Mouse (Mus musculus) forebrain, embryonic 12.5 days (tissue): ENCODE data around the gene Tubd1. TPM values are rescaled to one million over a fixed set of nuclear protein-coding genes. Genes with fewer than 3 reads are reported as not detected.

Source experiments
- ATAC-seq: fragments of 200-750 bp; cut with Nextera tagmentation; 2 replicates; pipeline ENCODE4 v1.8.0; 2017; ENCODE audit warnings: moderate TSS enrichment; ENCODE audit not compliant: low FRiP score
- H3K27ac ChIP-seq: fragments of 300-500 bp; sonication (generic); 2 replicates; pipeline ENCODE4 v1.5.1; 2016; ENCODE audit warnings: mild to moderate bottlenecking
- H3K27me3 ChIP-seq: fragments of 300-500 bp; sonication (generic); 2 replicates; pipeline ENCODE4 v1.6.1; 2016; ENCODE audit warnings: mild to moderate bottlenecking
- H3K36me3 ChIP-seq: fragments of 300-500 bp; sonication (generic); replicated peaks from 2 replicates; pipeline ENCODE4 v1.6.1; 2016; ENCODE audit warnings: mild to moderate bottlenecking
- H3K4me1 ChIP-seq: fragments of 300-500 bp; sonication (generic); 2 replicates; pipeline ENCODE4 v1.6.1; 2016
- H3K4me2 ChIP-seq: fragments of 300-500 bp; sonication (generic); 2 replicates; pipeline ENCODE4 v1.6.1; 2016; ENCODE audit warnings: mild to moderate bottlenecking, moderate library complexity
- H3K4me3 ChIP-seq: fragments of 300-500 bp; sonication (generic); replicated peaks from 2 replicates; pipeline ENCODE4 v1.5.1; 2016; ENCODE audit warnings: mild to moderate bottlenecking
- H3K9ac ChIP-seq: fragments of 300-500 bp; sonication (generic); 2 replicates; pipeline ENCODE4 v1.6.1; 2016; ENCODE audit warnings: mild to moderate bottlenecking
- H3K9me3 ChIP-seq: fragments of 300-500 bp; sonication (generic); 2 replicates; pipeline ENCODE4 v1.6.1; 2016
- WGBS: fragments of 180-500 bp; shearing (Covaris S2); methylation state at CpG from one replicate; pipeline ENCODE4 v1.1.7; 2016; 5-methylcytosine and 5-hydroxymethylcytosine counted together
- polyA plus RNA-seq: library from polyadenylated mRNA; unstranded; fragments of >200 nt; fragmentation: Nextera tagmentation; extraction: Ambion mirVana; gene quantifications from 2 replicates; pipeline ENCODE4 v1.2.1, GENCODE M21; 2016

Tubd1 gene
- polyA plus RNA-seq, 1 experiment from 2014 or later, result 10.7 TPM

GRCm38 (mm10) chr11:86580319-86581113, 35.7 kb downstream of the Tubd1 start:
- H3K4me3 ChIP-seq, result no peak overlapping the region
- H3K27me3 ChIP-seq, result no peaks in the 10 kb centered on the region
- H3K4me1 ChIP-seq, result 0 out of 2 replicates have a peak, but pooled peaks cover 3% of the 10 kb centered on the region
- 86% methylated on average over 9 of the region's 9 CpGs for WGBS
- H3K4me2 ChIP-seq, result no peak overlapping the region
- peaks cover 11% of the 10 kb centered on the region; the same call in 1 of the 2 replicates for H3K36me3 ChIP-seq
- H3K9ac ChIP-seq, result no peak overlapping the region
- ATAC-seq, result no peak
- H3K27ac ChIP-seq, result no peak overlapping the region
- no peaks in the 10 kb centered on the region for H3K9me3 ChIP-seq

GRCm38 (mm10) chr11:86581250-86581753, 36.5 kb downstream of the Tubd1 start:
- Histone ChIP-seq H3K4me3 (no peak overlapping the region), H3K4me2 (no peak overlapping the region), H3K36me3 (peaks cover 11% of the 10 kb centered on the region; the same call in 1 of the 2 replicates), H3K9me3 (no peaks in the 10 kb centered on the region), H3K27ac (0 out of 2 replicates have a peak overlapping the region, but pooled peaks have one; percentile 19), H3K4me1 (0 out of 2 replicates have a peak, but pooled peaks cover under 1% of the 10 kb centered on the region), H3K9ac (no peak overlapping the region), H3K27me3 (no peaks in the 10 kb centered on the region)
- 72% methylated on average over 11 of the region's 11 CpGs for WGBS
- no peak for ATAC-seq

GRCm38 (mm10) chr11:86581943-86582542, 37.3 kb downstream of the Tubd1 start:
- Histone ChIP-seq H3K9ac (no peak overlapping the region), H3K27ac (no peak overlapping the region), H3K4me1 (peaks cover 4% of the 10 kb centered on the region; the same call in 1 of the 2 replicates), H3K4me3 (no peak overlapping the region), H3K9me3 (no peaks in the 10 kb centered on the region), H3K27me3 (no peaks in the 10 kb centered on the region), H3K4me2 (no peak overlapping the region), H3K36me3 (peaks cover 11% of the 10 kb centered on the region; the same call in 1 of the 2 replicates)
- ATAC-seq, result no peak
- 94% methylated on average over 12 of the region's 12 CpGs for WGBS

- Histone ChIP-seq H3K9ac (no peak overlapping the region), H3K27me3 (no peaks in the 10 kb centered on the region), H3K4me2 (no peak overlapping the region), H3K4me3 (no peak overlapping the region), H3K9me3 (no peaks in the 10 kb centered on the region), H3K36me3 (peaks cover 11% of the 10 kb centered on the region; the same call in 1 of the 2 replicates), H3K4me1 (peaks cover 9% of the 10 kb centered on the region; the same call in 1 of the 2 replicates), H3K27ac (no peak overlapping the region)
- no peak for ATAC-seq
- 93% methylated on average over 7 of the region's 7 CpGs for WGBS
These were observed 37.9 kb downstream of the Tubd1 start for GRCm38 (mm10) chr11:86582543-86583260.

- no peaks in the 10 kb centered on the region for H3K9me3 ChIP-seq
- H3K27ac ChIP-seq, result no peak overlapping the region
- peaks cover 9% of the 10 kb centered on the region; the same call in 1 of the 2 replicates for H3K4me1 ChIP-seq
- H3K9ac ChIP-seq, result no peak overlapping the region
- ATAC-seq, result no peak
- no peak overlapping the region for H3K4me3 ChIP-seq
- H3K36me3 ChIP-seq, result peaks cover 11% of the 10 kb centered on the region; the same call in 1 of the 2 replicates
- H3K4me2 ChIP-seq, result no peak overlapping the region
- H3K27me3 ChIP-seq, result no peaks in the 10 kb centered on the region
- WGBS, result 83% methylated on average over 3 of the region's 3 CpGs
These were observed 38.6 kb downstream of the Tubd1 start for GRCm38 (mm10) chr11:86583313-86583825.

- H3K36me3 ChIP-seq, result peaks cover 11% of the 10 kb centered on the region; the same call in 1 of the 2 replicates
- H3K4me2 ChIP-seq, result no peak overlapping the region
- no peaks in the 10 kb centered on the region for H3K27me3 ChIP-seq
- 90% methylated on average over 14 of the region's 14 CpGs for WGBS
- H3K27ac ChIP-seq, result no peak overlapping the region
- no peak overlapping the region for H3K4me3 ChIP-seq
- no peak overlapping the region for H3K9ac ChIP-seq
- H3K9me3 ChIP-seq, result no peaks in the 10 kb centered on the region
- peaks cover 9% of the 10 kb centered on the region; the same call in 1 of the 2 replicates for H3K4me1 ChIP-seq
- ATAC-seq, result no peak
These were observed 39.5 kb downstream of the Tubd1 start for GRCm38 (mm10) chr11:86583990-86584897.

- no peak overlapping the region for H3K4me3 ChIP-seq
- H3K27ac ChIP-seq, result no peak overlapping the region
- WGBS, result 61% methylated on average over 7 of the region's 7 CpGs
- H3K36me3 ChIP-seq, result peaks cover 11% of the 10 kb centered on the region; the same call in 1 of the 2 replicates
- no peaks in the 10 kb centered on the region for H3K9me3 ChIP-seq
- no peak overlapping the region for H3K4me2 ChIP-seq
- no peak for ATAC-seq
- H3K27me3 ChIP-seq, result no peaks in the 10 kb centered on the region
- no peak overlapping the region for H3K9ac ChIP-seq
- peaks cover 9% of the 10 kb centered on the region; the same call in 1 of the 2 replicates for H3K4me1 ChIP-seq
These were observed 40.3 kb downstream of the Tubd1 start for GRCm38 (mm10) chr11:86584898-86585597.

GRCm38 (mm10) chr11:86585598-86585984, 40.8 kb downstream of the Tubd1 start:
- Histone ChIP-seq H3K4me3 (no peak overlapping the region), H3K4me1 (peaks cover 9% of the 10 kb centered on the region; the same call in 1 of the 2 replicates), H3K9ac (no peak overlapping the region), H3K27me3 (no peaks in the 10 kb centered on the region), H3K9me3 (no peaks in the 10 kb centered on the region), H3K4me2 (no peak overlapping the region), H3K36me3 (peaks cover 11% of the 10 kb centered on the region; the same call in 1 of the 2 replicates), H3K27ac (no peak overlapping the region)
- WGBS, result 36% methylated on average over 3 of the region's 3 CpGs
- ATAC-seq, result no peak

- no peak overlapping the region for H3K4me3 ChIP-seq
- H3K4me2 ChIP-seq, result peak overlapping the region; percentile 27; the same call in 1 of the 2 replicates
- no peaks in the 10 kb centered on the region for H3K27me3 ChIP-seq
- peaks cover 9% of the 10 kb centered on the region; the same call in 1 of the 2 replicates for H3K4me1 ChIP-seq
- H3K36me3 ChIP-seq, result peaks cover 11% of the 10 kb centered on the region; the same call in 1 of the 2 replicates
- ATAC-seq, result no peak
- H3K27ac ChIP-seq, result no peak overlapping the region
- 23% methylated on average over 12 of the region's 12 CpGs for WGBS
- no peaks in the 10 kb centered on the region for H3K9me3 ChIP-seq
- H3K9ac ChIP-seq, result no peak overlapping the region
These were observed 41.5 kb downstream of the Tubd1 start for GRCm38 (mm10) chr11:86586177-86586867.
